Mouse (Mus musculus) layer of hippocampus, postnatal 25 days (tissue): ENCODE data around the gene Ripor3. TPM values are rescaled to one million over a fixed set of nuclear protein-coding genes. Genes with fewer than 3 reads are reported as not detected.

Experiments used
- DNase-seq, 2 experiments: peaks; one replicate each; pipeline ENCODE4 v3.0.0; 2022; ENCODE audit warnings: mixed read lengths in 2 of 2, low spot score in 1 of 2; ENCODE audit errors: extremely low spot score in 1 of 2
- total RNA-seq, 2 experiments: library from RNA; stranded (reverse); gene quantifications; 2 replicates each; pipeline ENCODE4 v1.2.3; 2021

The Ripor3 gene
- total RNA-seq, 2 experiments from 2014 or later = 0.42 TPM; not detected in 1

DNA sequence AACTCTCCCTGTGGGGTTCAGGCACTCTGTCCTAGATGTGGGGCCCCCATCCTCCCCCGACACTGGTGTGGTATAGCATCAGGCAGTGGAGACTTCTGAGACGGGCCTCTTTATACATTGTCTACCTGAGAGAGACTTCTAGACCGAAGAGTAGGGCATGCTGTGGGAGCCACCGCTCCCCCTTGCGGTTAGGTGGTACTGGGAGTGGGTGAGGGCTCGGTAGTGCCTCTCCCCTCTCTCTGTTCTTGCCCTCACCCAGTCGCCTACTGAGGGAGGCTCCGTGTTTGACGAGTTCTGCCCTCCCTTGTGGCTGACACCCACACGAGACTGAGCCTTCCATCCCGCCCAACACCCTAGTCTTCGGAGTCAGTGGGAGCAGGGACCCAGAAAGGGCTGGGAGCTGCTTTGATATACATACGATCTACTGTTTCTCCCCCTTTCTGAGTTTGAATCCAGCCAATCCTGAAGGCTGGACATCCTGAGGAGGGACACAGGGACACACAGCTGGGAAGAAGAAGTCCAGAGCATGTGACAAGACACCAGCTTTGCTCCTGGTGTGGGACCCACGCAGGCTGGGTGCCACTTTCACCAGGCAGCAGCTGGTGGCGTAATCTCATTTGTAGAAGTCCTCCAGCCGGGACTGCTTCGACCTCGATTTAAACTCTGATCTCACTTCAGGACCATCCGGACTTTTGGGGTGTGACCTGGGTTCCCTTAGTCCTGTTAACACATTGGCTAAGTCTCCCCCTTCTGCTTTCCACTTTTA lies 14.4 kb downstream of the Ripor3 start:
- no peak for DNase-seq

GRCm38 (mm10) chr2:167993260-167993659 lies 17.2 kb downstream of the Ripor3 start:
- DNase-seq = no peak

- no peak for DNase-seq
Measured at GRCm38 (mm10) chr2:167989310-167989709, 21.1 kb downstream of the Ripor3 start.

DNA sequence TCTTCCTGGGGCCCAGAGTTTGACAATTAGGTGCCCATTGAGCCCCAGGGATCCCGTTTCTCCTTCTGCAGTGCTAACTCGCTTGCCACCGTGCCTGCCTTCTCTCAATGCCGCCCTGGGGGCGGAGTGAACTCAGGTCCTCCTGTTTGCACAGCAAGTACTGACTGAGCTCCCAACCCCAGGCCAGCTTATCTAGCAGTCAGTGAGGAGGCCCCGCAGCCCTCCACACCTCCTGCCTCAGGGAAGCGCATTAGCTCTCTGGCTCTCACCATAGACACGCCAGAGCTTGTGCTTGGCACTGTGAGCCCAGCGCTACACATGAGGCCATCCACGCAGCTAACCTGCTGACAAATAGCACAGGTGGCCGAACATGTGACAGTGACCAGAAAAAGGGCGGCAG lies 22.8 kb downstream of the Ripor3 start:
- no peak for DNase-seq

DNA sequence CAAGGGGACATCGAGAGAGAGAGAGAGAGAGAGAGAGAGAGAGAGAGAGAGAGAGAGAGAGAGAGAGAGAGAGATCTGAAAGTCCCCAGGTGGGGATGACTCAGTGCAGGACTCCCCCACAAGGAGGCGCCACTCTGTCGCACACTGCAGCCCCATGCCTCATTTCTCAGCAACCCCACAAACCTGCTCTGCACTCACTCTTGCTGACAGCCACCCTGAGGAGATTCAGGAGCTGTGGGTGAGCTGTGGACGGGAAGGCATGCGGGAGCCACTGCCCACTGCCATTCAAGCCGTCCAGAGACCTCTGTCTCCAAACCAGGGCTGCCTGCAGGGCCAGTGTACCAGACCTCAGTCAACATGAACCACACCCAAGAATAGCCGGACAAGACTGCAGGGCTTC lies 23.7 kb downstream of the Ripor3 start:
- peak in 1 of 2 experiments; percentile 49 for DNase-seq

DNA sequence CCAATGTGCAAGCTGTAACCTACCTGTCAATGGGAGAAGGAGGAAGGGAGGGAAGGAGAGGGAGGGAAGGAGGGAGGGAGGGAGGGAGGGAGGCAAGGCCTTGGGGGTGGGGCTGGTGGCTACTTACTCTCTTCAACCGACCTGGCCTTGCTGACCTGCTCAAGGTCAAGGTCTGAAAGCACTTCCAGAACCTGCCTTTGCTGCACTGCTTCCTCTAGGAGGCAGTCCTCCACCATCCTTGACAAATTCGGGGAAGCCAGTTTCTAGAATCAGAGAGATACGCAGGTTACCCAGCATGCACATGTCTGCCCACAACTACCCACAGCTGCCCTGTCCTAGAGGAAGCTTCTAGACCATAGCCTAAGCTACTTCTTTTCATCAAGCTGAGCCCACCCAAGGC lies 25.5 kb downstream of the Ripor3 start:
- no peak for DNase-seq

GRCm38 (mm10) chr2:167984371-167984770 lies 26.0 kb downstream of the Ripor3 start:
- DNase-seq = no peak

GRCm38 (mm10) chr2:167982646-167983045 lies 27.8 kb downstream of the Ripor3 start:
- no peak for DNase-seq

GRCm38 (mm10) chr2:167980391-167980790 lies 30.0 kb downstream of the Ripor3 start:
- no peak for DNase-seq

DNA sequence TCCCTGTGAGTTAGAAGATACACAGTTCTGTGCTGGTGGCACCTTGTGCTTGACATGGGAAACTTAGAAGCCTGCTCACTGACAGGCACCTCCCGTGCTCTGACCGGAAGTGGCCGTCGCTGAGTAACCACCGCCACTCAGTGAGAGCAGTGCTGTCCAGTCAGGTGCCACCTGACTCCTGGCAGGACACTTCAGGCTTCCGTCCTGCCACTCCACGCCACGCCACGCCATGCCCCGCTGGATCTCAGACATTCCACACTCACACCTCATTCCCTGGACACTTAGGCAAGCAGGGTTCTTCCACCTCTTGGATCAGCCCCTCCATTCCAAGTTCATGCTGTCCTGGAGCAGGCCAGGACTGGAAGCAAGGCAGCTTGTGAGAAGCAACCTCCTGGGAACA lies 32.1 kb downstream of the Ripor3 start:
- no peak for DNase-seq

- no peak for DNase-seq
Measured at GRCm38 (mm10) chr2:167975746-167976145, 34.7 kb downstream of the Ripor3 start.

- DNase-seq = no peak
Measured at GRCm38 (mm10) chr2:167972809-167973208, 37.6 kb downstream of the Ripor3 start.

- DNase-seq = no peak
Measured at GRCm38 (mm10) chr2:167972146-167972545, 38.3 kb downstream of the Ripor3 start.

DNA sequence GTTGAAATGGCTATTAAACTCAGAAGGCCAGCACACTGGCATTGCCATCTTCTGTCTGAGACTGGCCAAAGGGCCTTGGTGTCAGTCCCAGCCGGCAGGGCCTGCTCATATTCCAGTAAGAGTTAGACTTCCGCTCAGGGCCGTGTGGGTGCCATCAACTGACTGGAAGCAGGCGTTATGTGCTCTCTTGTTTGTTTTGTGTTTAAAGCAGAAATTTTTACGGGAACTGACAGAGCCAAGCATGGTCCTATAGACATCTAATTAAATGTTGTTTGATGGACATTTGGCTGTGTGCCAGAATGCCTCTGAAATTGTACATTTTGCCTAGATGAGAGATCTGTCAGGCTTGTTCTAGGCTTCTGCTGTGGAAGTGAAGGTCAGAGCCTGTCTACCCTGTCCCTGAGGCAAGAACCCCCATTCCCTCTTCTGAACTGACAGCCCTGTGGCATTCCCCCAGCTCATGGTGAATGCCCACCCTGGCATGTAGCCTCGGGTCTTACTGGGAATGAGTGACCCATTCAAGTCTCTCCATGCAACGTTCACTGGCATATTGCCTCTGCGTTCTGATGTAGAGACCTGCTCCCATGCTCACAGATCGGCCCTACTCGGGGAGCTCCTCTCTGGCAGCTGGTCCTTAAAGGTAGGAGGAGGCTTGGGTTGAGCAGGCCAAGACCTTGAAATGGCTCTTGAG lies 40.4 kb downstream of the Ripor3 start:
- no peak for DNase-seq

DNA sequence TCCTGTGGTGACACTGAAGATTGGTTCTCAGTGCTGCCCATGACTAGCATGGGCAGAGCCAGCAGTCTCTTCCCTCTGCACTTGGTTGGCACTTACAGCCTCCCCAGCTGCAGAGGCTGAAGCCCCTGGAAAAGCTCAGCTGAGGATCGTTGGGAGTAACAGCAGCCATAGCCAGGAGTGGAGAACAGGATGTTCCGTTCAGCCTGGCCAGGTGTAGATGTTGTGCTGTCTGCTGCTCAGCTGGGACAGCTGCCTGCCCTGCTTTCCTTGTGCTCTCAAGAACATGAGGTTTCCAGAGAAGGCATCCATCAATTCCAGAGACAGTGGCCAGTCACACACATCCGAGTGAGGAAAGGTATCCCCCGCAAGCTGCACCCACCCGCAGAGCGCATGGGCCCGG lies 41.9 kb downstream of the Ripor3 start:
- DNase-seq = no peak

DNA sequence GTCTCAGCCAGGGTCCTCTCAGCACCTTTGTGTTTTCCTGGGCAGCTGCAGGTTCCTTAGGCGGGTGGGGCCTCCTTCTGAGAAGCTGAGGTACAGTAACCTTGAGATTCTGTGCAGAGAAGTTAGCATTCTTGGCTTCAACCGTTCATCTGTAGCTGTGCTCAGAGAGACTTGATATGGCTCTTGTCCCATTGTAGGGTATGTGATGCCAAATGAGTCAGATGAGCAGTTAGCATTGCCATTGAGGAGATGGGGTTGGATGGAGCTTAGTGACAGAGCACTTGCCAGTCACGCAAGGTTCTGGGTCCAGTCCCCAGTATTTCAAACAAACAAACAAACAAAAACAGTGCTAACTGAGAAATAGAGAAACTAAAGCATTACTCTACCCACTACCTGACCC lies 44.5 kb downstream of the Ripor3 start:
- DNase-seq = no peak

DNA sequence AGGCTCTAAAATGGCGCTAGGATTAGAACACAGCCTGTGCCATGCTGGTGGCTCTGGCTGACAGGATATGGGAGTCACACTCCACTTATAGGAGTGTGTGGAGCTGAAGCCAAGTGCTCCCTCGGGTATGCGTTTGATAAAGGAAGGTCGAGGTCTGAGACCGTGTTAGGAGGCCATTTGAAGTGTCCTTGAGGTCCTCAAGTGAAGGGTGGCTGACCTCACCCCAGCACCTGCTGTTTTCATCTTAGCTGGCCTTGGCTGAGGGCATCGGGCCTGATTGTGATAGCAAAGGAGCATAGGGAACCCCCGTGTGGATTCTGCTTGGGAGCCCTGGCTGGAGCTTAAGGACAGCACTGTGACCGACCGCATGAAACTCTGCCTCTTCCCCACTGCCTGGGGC lies 46.1 kb downstream of the Ripor3 start:
- DNase-seq = no peak

DNA sequence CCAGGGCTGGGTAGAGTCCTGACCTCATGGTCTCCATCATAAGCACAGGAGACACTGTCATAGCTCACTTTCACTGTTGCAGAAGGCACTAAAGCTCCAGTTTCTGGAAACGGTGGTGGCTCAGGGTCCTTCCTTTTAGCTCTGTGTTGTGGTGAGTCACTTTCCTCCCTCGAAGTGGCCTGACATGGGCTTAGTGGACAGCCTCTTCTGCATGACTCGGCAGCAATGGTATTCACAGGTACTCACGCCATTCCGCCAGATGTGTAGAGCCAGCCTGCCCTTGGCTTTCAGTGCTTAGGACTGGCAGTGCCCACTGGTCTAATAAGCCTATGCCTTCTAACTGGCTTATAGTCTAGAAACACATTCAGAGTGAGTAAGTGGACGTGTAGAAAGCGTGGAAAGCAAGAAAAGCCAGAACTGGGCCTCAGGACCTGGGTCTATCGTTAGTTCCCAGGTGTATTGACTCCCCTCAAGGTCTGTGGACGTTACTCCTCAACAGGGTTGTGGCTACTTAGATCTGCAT lies 46.6 kb downstream of the Ripor3 start:
- DNase-seq = no peak

- DNase-seq = no peak
Measured at GRCm38 (mm10) chr2:167963176-167963575, 47.2 kb downstream of the Ripor3 start.

- no peak for DNase-seq
Measured at GRCm38 (mm10) chr2:167962347-167962746, 48.1 kb downstream of the Ripor3 start.

DNA sequence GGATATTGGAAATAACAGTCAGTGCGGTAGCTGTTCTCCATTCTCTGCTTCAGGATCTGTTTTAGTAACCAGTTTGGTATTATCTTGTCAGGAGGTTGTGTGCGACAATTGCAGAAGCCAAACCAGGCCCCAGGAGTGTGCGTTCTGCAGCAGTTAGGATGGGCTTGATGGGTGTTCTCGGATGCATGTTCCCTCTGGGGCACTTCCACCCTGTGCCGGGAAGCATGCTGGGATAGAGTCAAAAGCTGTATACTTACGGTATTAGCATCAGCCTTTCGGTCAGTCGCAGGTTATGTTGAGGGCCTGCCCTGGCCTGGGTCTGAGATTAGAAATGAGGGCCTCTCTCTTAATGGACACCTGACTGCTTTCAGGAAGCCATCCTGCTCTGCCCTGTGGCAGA lies 49.8 kb downstream of the Ripor3 start:
- no peak for DNase-seq

DNA sequence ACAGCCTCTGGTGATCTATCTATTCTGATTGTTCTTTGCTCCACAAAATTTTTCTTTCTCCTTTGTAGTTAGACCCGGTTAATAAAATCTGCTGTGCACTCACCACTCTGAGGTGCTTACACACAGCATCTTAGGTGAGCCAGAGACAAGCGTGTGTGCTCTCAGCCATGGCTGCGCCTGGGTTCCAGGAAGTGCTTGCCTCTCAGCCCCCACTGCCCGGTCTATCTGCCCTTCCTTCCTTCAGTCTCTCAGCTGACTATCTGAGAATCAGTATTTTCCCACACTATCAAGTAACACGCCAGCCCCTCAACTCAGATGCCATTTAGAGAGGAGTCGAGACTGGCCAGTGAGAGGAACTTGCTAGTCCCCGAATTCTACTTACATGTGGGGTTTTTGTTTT lies 50.4 kb downstream of the Ripor3 start:
- DNase-seq = no peak
